Mouse (Mus musculus): Measurements from ENCODE around the gene Sohlh1. TPM values are rescaled to one million over a fixed set of nuclear protein-coding genes. Genes with fewer than 3 reads are reported as not detected.

Gene Sohlh1
- polyA plus RNA-seq (2015; fragmentation: Nextera tagmentation; extraction: Ambion mirVana) = not detected in 2 replicates

GRCm38 (mm10) chr2:25847226-25847625 lies at the start of gene Sohlh1:
Gene Sohlh1, minus strand, starts transcription at chr2:25847248.
- WGBS = 68% methylated on average over 16 of the region's 16 CpGs
- H3K9me3 ChIP-seq (ENCODE audit: control insufficient read depth, low read length) = no peaks in the 10 kb centered on the region
- no peak within 1 kb of the TSS for H3K27ac ChIP-seq (ENCODE audit: low read length)
- ATAC-seq (ENCODE audit: low read depth) = no peak
- H3K4me1 ChIP-seq (replicated peaks; ENCODE audit: control insufficient read depth, insufficient read depth, low read length) = no peaks in the 10 kb centered on the region
- no peak within 1 kb of the TSS for H3K9ac ChIP-seq (ENCODE audit: low read length)
- no peak within 1 kb of the TSS for H3K4me2 ChIP-seq (ENCODE audit: low read depth, low read length)
- no peak within 1 kb of the TSS for H3K4me3 ChIP-seq (ENCODE audit: low read length)
- H3K27me3 ChIP-seq (ENCODE audit: control insufficient read depth, insufficient read depth, low read depth, low read length) = no peaks in the 10 kb centered on the region
- no peaks in the 10 kb centered on the region for H3K36me3 ChIP-seq (ENCODE audit: control insufficient read depth, insufficient read depth, low read length)

- no peak overlapping the region for H3K4me2 ChIP-seq (ENCODE audit: low read depth, low read length)
- H3K27ac ChIP-seq (ENCODE audit: low read length) = no peak overlapping the region
- no peak overlapping the region for H3K4me3 ChIP-seq (ENCODE audit: low read length)
- H3K27me3 ChIP-seq (ENCODE audit: control insufficient read depth, insufficient read depth, low read depth, low read length) = no peaks in the 10 kb centered on the region
- H3K36me3 ChIP-seq (ENCODE audit: control insufficient read depth, insufficient read depth, low read length) = no peaks in the 10 kb centered on the region
- H3K9ac ChIP-seq (ENCODE audit: low read length) = no peak overlapping the region
- ATAC-seq (ENCODE audit: low read depth) = no peak
- WGBS = 74% methylated on average over 7 of the region's 7 CpGs
- H3K9me3 ChIP-seq (ENCODE audit: control insufficient read depth, low read length) = no peaks in the 10 kb centered on the region
- no peaks in the 10 kb centered on the region for H3K4me1 ChIP-seq (replicated peaks; ENCODE audit: control insufficient read depth, insufficient read depth, low read length)
Observed at GRCm38 (mm10) chr2:25892440-25892839, 45.4 kb upstream of the Sohlh1 start.

GRCm38 (mm10) chr2:25888144-25888543 lies 41.1 kb upstream of the Sohlh1 start:
- no peaks in the 10 kb centered on the region for H3K4me1 ChIP-seq (replicated peaks; ENCODE audit: control insufficient read depth, insufficient read depth, low read length)
- no peaks in the 10 kb centered on the region for H3K27me3 ChIP-seq (ENCODE audit: control insufficient read depth, insufficient read depth, low read depth, low read length)
- no peaks in the 10 kb centered on the region for H3K36me3 ChIP-seq (ENCODE audit: control insufficient read depth, insufficient read depth, low read length)
- no peak overlapping the region for H3K27ac ChIP-seq (ENCODE audit: low read length)
- no peak overlapping the region for H3K9ac ChIP-seq (ENCODE audit: low read length)
- no peak for ATAC-seq (ENCODE audit: low read depth)
- WGBS = 48% methylated on average over 5 of the region's 5 CpGs
- H3K4me2 ChIP-seq (ENCODE audit: low read depth, low read length) = no peak overlapping the region
- H3K9me3 ChIP-seq (ENCODE audit: control insufficient read depth, low read length) = no peaks in the 10 kb centered on the region
- H3K4me3 ChIP-seq (ENCODE audit: low read length) = no peak overlapping the region

GRCm38 (mm10) chr2:25887226-25887625 lies 40.2 kb upstream of the Sohlh1 start:
- WGBS = 60% methylated on average over 8 of the region's 8 CpGs

GRCm38 (mm10) chr2:25884756-25885155 lies 37.7 kb upstream of the Sohlh1 start:
- Histone ChIP-seq H3K27me3 (ENCODE audit: control insufficient read depth, insufficient read depth, low read depth, low read length) (peaks cover 2% of the 10 kb centered on the region; the same call in 1 of the 2 replicates), H3K4me1 (replicated peaks; ENCODE audit: control insufficient read depth, insufficient read depth, low read length) (no peaks in the 10 kb centered on the region; the same call in 1 of the 2 replicates), H3K4me3 (ENCODE audit: low read length) (no peak overlapping the region), H3K27ac (ENCODE audit: low read length) (no peak overlapping the region), H3K4me2 (ENCODE audit: low read depth, low read length) (no peak overlapping the region), H3K36me3 (ENCODE audit: control insufficient read depth, insufficient read depth, low read length) (no peaks in the 10 kb centered on the region), H3K9ac (ENCODE audit: low read length) (no peak overlapping the region), H3K9me3 (ENCODE audit: control insufficient read depth, low read length) (no peaks in the 10 kb centered on the region)
- ATAC-seq (ENCODE audit: low read depth) = no peak
- WGBS = 87% methylated on average over 3 of the region's 3 CpGs

More at GRCm38 (mm10) chr2:25887226-25887625, 40.2 kb upstream of the Sohlh1 start:
- Histone ChIP-seq H3K27me3 (ENCODE audit: control insufficient read depth, insufficient read depth, low read depth, low read length) (no peaks in the 10 kb centered on the region), H3K4me1 (replicated peaks; ENCODE audit: control insufficient read depth, insufficient read depth, low read length) (no peaks in the 10 kb centered on the region; the same call in 1 of the 2 replicates), H3K9ac (ENCODE audit: low read length) (no peak overlapping the region), H3K4me3 (ENCODE audit: low read length) (no peak overlapping the region), H3K36me3 (ENCODE audit: control insufficient read depth, insufficient read depth, low read length) (no peaks in the 10 kb centered on the region), H3K9me3 (ENCODE audit: control insufficient read depth, low read length) (no peaks in the 10 kb centered on the region), H3K27ac (ENCODE audit: low read length) (no peak overlapping the region), H3K4me2 (ENCODE audit: low read depth, low read length) (no peak overlapping the region)
- no peak for ATAC-seq (ENCODE audit: low read depth)

GRCm38 (mm10) chr2:25882276-25882675 lies 35.2 kb upstream of the Sohlh1 start:
- H3K4me3 ChIP-seq (ENCODE audit: low read length) = no peak overlapping the region
- no peak overlapping the region for H3K27ac ChIP-seq (ENCODE audit: low read length)
- no peak overlapping the region for H3K4me2 ChIP-seq (ENCODE audit: low read depth, low read length)
- no peak overlapping the region for H3K9ac ChIP-seq (ENCODE audit: low read length)
- WGBS = 13% methylated on average over 1 of the region's 1 CpGs
- H3K36me3 ChIP-seq (ENCODE audit: control insufficient read depth, insufficient read depth, low read length) = no peaks in the 10 kb centered on the region
- no peaks in the 10 kb centered on the region; the same call in none of the 2 replicates for H3K4me1 ChIP-seq (replicated peaks; ENCODE audit: control insufficient read depth, insufficient read depth, low read length)
- no peaks in the 10 kb centered on the region for H3K9me3 ChIP-seq (ENCODE audit: control insufficient read depth, low read length)
- ATAC-seq (ENCODE audit: low read depth) = no peak
- peaks cover 21% of the 10 kb centered on the region for H3K27me3 ChIP-seq (ENCODE audit: control insufficient read depth, insufficient read depth, low read depth, low read length)

GRCm38 (mm10) chr2:25879061-25879460 lies 32.0 kb upstream of the Sohlh1 start:
- Histone ChIP-seq H3K4me3 (ENCODE audit: low read length) (no peak overlapping the region), H3K36me3 (ENCODE audit: control insufficient read depth, insufficient read depth, low read length) (no peaks in the 10 kb centered on the region), H3K9me3 (ENCODE audit: control insufficient read depth, low read length) (no peaks in the 10 kb centered on the region), H3K4me1 (replicated peaks; ENCODE audit: control insufficient read depth, insufficient read depth, low read length) (no peaks in the 10 kb centered on the region; the same call in none of the 2 replicates), H3K9ac (ENCODE audit: low read length) (no peak overlapping the region), H3K27me3 (ENCODE audit: control insufficient read depth, insufficient read depth, low read depth, low read length) (peaks cover 23% of the 10 kb centered on the region), H3K4me2 (ENCODE audit: low read depth, low read length) (no peak overlapping the region), H3K27ac (ENCODE audit: low read length) (no peak overlapping the region)
- WGBS = 71% methylated on average over 4 of the region's 4 CpGs
- ATAC-seq (ENCODE audit: low read depth) = no peak

GRCm38 (mm10) chr2:25878516-25878915 lies 31.5 kb upstream of the Sohlh1 start:
- H3K27me3 ChIP-seq (ENCODE audit: control insufficient read depth, insufficient read depth, low read depth, low read length) = peaks cover 23% of the 10 kb centered on the region
- H3K4me1 ChIP-seq (replicated peaks; ENCODE audit: control insufficient read depth, insufficient read depth, low read length) = no peaks in the 10 kb centered on the region; the same call in none of the 2 replicates
- no peaks in the 10 kb centered on the region for H3K36me3 ChIP-seq (ENCODE audit: control insufficient read depth, insufficient read depth, low read length)
- no peak overlapping the region for H3K9ac ChIP-seq (ENCODE audit: low read length)
- 68% methylated on average over 2 of the region's 2 CpGs for WGBS
- H3K4me2 ChIP-seq (ENCODE audit: low read depth, low read length) = no peak overlapping the region
- no peak for ATAC-seq (ENCODE audit: low read depth)
- H3K9me3 ChIP-seq (ENCODE audit: control insufficient read depth, low read length) = no peaks in the 10 kb centered on the region
- H3K27ac ChIP-seq (ENCODE audit: low read length) = no peak overlapping the region
- no peak overlapping the region for H3K4me3 ChIP-seq (ENCODE audit: low read length)

GRCm38 (mm10) chr2:25877736-25878268 lies 30.8 kb upstream of the Sohlh1 start:
- Histone ChIP-seq H3K27ac (ENCODE audit: low read length) (no peak overlapping the region), H3K4me1 (replicated peaks; ENCODE audit: control insufficient read depth, insufficient read depth, low read length) (no peaks in the 10 kb centered on the region; the same call in none of the 2 replicates), H3K9ac (ENCODE audit: low read length) (no peak overlapping the region), H3K9me3 (ENCODE audit: control insufficient read depth, low read length) (no peaks in the 10 kb centered on the region), H3K4me3 (ENCODE audit: low read length) (peak overlapping the region; percentile 22), H3K27me3 (ENCODE audit: control insufficient read depth, insufficient read depth, low read depth, low read length) (peaks cover 23% of the 10 kb centered on the region), H3K36me3 (ENCODE audit: control insufficient read depth, insufficient read depth, low read length) (no peaks in the 10 kb centered on the region), H3K4me2 (ENCODE audit: low read depth, low read length) (peak overlapping the region; percentile 41)
- no peak for ATAC-seq (ENCODE audit: low read depth)
- WGBS = 2% methylated on average over 34 of the region's 49 CpGs

All from lung, embryonic 16.5 days (tissue).